Mouse (Mus musculus) lung, postnatal 0 days (tissue): ENCODE data around the gene Myo5c. TPM values are rescaled to one million over a fixed set of nuclear protein-coding genes. Genes with fewer than 3 reads are reported as not detected.

Experiments
- ATAC-seq: fragments of 200-750 bp; cut with Nextera tagmentation; 2 replicates; pipeline ENCODE4 v1.8.0; 2017; ENCODE audit warnings: moderate library complexity
- DNase-seq: peaks from one replicate; pipeline ENCODE4 v3.0.0-alpha.2; 2016; ENCODE audit warnings: low spot score
- H3K27ac ChIP-seq: fragments of 300-500 bp; sonication (generic); 2 replicates; pipeline ENCODE4 v1.5.1; 2014; ENCODE audit warnings: antibody characterized with exemption, mild to moderate bottlenecking, low read length, mixed read lengths
- H3K27me3 ChIP-seq: fragments of 300-500 bp; sonication (generic); replicated peaks from 2 replicates; pipeline ENCODE4 v1.6.1; 2014; ENCODE audit warnings: low read length, mixed read lengths; ENCODE audit not compliant: insufficient read depth
- H3K36me3 ChIP-seq: fragments of 300-500 bp; sonication (generic); 2 replicates; pipeline ENCODE4 v1.6.1; 2014; ENCODE audit warnings: low read length, mixed read lengths; ENCODE audit not compliant: insufficient read depth
- H3K4me1 ChIP-seq: fragments of 300-500 bp; sonication (generic); 2 replicates; pipeline ENCODE4 v1.6.1; 2014; ENCODE audit warnings: antibody characterized with exemption, low read depth, low read length, mixed read lengths; ENCODE audit not compliant: insufficient read depth
- H3K4me2 ChIP-seq: fragments of 300-500 bp; sonication (generic); replicated peaks from 2 replicates; pipeline ENCODE4 v1.6.1; 2014; ENCODE audit warnings: low read depth, mild to moderate bottlenecking, low read length, moderate library complexity, mixed read lengths
- H3K4me3 ChIP-seq: fragments of 300-500 bp; sonication (generic); 2 replicates; pipeline ENCODE4 v1.5.1; 2014; ENCODE audit warnings: low read depth, low read length
- H3K9ac ChIP-seq: fragments of 300-500 bp; sonication (generic); replicated peaks from 2 replicates; pipeline ENCODE4 v1.6.1; 2014; ENCODE audit warnings: low read depth, mild to moderate bottlenecking
- H3K9me3 ChIP-seq: fragments of 300-500 bp; sonication (generic); 2 replicates; pipeline ENCODE4 v1.6.1; 2016; ENCODE audit warnings: low read length, mixed read lengths
- CTCF ChIP-seq: IDR thresholded peaks from 2 replicates; pipeline ENCODE4 v1.5.1; 2016; ENCODE audit warnings: antibody characterized with exemption, mild to moderate bottlenecking
- EP300 ChIP-seq: IDR thresholded peaks from 2 replicates; pipeline ENCODE4 v1.6.1; 2016; ENCODE audit warnings: antibody characterized with exemption, mild to moderate bottlenecking, control low read depth
- WGBS: fragments of 180-500 bp; shearing (Covaris S2); extraction: QIAGEN DNeasy Blood & Tissue Kit; methylation state at CpG from one replicate; pipeline ENCODE4 v1.1.7; 2014; 5-methylcytosine and 5-hydroxymethylcytosine counted together
- polyA plus RNA-seq: library from polyadenylated mRNA; unstranded; fragments of >200 nt; fragmentation: Nextera tagmentation; extraction: Ambion mirVana; gene quantifications from 2 replicates; pipeline ENCODE4 v1.2.1, GENCODE M21; 2015

The Myo5c gene
- polyA plus RNA-seq, 1 experiment from 2014 or later = 35.0 TPM

DNA sequence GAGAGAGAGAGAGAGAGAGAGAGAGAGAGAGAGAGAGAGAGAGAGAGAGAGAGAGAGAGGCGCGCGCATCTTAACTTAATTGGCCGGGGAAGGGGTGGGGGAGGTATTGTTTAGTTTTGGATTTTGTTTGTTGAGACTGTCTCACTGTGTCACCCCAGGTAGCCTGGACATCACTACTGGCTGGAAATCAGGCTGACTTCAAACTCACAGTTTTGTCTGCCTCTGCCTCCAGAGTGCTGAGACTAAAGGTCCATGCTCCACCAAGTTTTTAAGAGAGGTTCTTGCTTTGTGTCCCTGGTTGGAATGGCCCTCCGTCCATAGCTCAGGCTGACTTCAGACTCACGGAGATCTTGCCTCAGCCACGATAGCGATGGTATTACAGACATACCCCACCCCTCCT, 1.0 kb downstream of the Myo5c start:
- peak overlapping the region; percentile 36; the same call in 1 of the 2 replicates for H3K9ac ChIP-seq
- DNase-seq (no peak), ATAC-seq (no peak)
- H3K27ac ChIP-seq = peak overlapping the region; percentile 92
- no peaks in the 10 kb centered on the region for H3K36me3 ChIP-seq
- H3K4me3 ChIP-seq = peak overlapping the region; percentile 51
- 0 out of 2 replicates have a peak, but pooled peaks cover 4% of the 10 kb centered on the region for H3K27me3 ChIP-seq
- no peaks in the 10 kb centered on the region for H3K4me1 ChIP-seq
- no peaks in the 10 kb centered on the region for H3K9me3 ChIP-seq
- peak overlapping the region; percentile 52 for H3K4me2 ChIP-seq
- 26% methylated on average over 8 of the region's 8 CpGs for WGBS
- TF ChIP-seq EP300 (no peak), CTCF (no peak)

DNA sequence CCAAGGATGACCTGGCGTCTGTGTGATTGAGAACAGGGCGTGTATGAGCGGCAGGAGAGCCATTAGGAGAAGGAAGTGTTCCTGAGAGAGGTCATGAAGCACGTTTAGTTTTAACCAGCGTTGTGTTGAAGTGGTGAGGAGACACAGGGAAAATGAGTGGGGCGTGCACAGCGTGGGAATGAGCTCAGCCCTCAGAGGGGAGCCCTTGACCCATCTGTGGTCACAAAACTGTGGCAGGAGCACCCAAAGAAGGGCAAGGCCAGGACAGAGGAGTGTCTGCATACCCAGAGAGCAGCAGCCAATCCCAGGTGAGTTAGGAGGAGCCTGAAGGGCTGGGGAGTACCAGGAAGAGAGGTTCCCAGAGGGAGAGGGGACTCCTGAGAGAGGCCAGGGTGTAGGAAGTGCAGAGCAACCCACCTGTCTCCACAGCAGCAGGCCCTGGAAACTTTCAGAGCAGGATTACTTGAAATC, 2.5 kb downstream of the Myo5c start:
- Histone ChIP-seq H3K9me3 (no peaks in the 10 kb centered on the region), H3K27ac (peak overlapping the region; percentile 92), H3K27me3 (0 out of 2 replicates have a peak, but pooled peaks cover 4% of the 10 kb centered on the region), H3K4me3 (peak overlapping the region; percentile 51; the same call in 1 of the 2 replicates), H3K36me3 (no peaks in the 10 kb centered on the region), H3K4me1 (no peaks in the 10 kb centered on the region), H3K9ac (peak overlapping the region; percentile 36; the same call in 1 of the 2 replicates), H3K4me2 (peak overlapping the region; percentile 52)
- TF ChIP-seq CTCF = no peak
- peak; percentile 74; the same call in 1 of the 2 replicates for TF ChIP-seq EP300
- DNase-seq (peak; percentile 83), ATAC-seq (peak; percentile 70)
- 20% methylated on average over 7 of the region's 7 CpGs for WGBS

DNA sequence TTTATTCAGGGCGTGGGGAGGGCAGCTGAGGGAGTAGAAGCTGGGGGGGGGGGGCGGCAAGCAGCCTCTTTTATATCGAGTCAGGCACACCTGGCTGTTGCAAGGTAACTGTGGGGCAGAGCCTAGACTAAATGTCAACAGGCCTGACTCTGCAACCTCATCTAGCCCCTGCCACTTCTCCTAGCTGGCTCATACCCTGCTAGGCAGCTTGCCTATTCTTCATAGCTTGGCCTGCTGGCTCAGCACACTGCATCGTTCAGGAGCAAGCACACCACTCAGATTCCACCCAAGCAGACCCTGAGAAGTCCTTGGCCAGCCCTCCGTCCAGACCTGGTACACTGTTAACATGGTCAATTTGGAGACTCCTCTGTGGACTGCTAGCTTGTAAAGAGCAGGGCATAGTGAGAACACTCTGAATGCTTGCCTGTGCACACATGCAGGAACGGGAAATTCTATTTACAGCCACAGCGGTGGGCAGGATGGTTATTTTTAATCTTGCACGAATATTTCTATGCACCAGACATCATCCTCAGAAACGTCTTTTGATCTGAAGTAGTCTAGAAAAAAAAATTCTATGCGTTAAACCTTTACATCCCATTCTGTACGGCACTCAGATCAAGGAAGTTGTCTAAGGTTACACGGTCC, 3.3 kb downstream of the Myo5c start:
- 50% methylated on average over 11 of the region's 12 CpGs for WGBS
- no peak for ATAC-seq
- no peak overlapping the region for H3K9ac ChIP-seq
- H3K27ac ChIP-seq = peak overlapping the region; percentile 92
- TF ChIP-seq CTCF = no peak
- TF ChIP-seq EP300 = no peak
- H3K4me3 ChIP-seq = no peak overlapping the region
- no peaks in the 10 kb centered on the region for H3K4me1 ChIP-seq
- peak overlapping the region; percentile 52 for H3K4me2 ChIP-seq
- 0 out of 2 replicates have a peak, but pooled peaks cover 4% of the 10 kb centered on the region for H3K27me3 ChIP-seq
- no peaks in the 10 kb centered on the region for H3K9me3 ChIP-seq
- peak; percentile 50 for DNase-seq
- H3K36me3 ChIP-seq = no peaks in the 10 kb centered on the region

DNA sequence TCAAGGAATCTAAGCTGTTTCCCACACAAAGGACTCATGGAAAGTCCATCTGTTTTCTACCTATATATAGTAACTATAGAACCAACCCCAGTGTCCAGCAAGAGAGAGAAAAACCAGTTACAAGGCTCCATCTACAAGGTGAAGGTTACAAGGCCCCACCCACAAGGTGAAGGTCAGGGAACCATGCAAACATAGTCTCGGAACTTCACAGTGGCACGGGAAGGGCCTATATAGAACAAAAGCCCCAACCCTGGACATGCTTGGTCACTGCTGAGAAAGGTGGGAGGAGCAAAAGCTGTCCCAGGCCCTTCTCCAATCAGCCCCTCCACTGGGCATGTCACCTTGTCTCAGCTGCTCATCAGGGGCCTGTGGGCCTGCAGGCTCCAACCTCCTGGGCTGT, 3.9 kb downstream of the Myo5c start:
- TF ChIP-seq CTCF = no peak
- no peak for TF ChIP-seq EP300
- H3K27ac ChIP-seq = peak overlapping the region; percentile 92
- no peak overlapping the region for H3K4me3 ChIP-seq
- DNase-seq = no peak
- 0 out of 2 replicates have a peak, but pooled peaks cover 4% of the 10 kb centered on the region for H3K27me3 ChIP-seq
- no peaks in the 10 kb centered on the region for H3K36me3 ChIP-seq
- H3K4me2 ChIP-seq = peak overlapping the region; percentile 8; the same call in 1 of the 2 replicates
- no peak for ATAC-seq
- no peaks in the 10 kb centered on the region for H3K4me1 ChIP-seq
- no peak overlapping the region for H3K9ac ChIP-seq
- 53% methylated on average over 2 of the region's 2 CpGs for WGBS
- no peaks in the 10 kb centered on the region for H3K9me3 ChIP-seq

DNA sequence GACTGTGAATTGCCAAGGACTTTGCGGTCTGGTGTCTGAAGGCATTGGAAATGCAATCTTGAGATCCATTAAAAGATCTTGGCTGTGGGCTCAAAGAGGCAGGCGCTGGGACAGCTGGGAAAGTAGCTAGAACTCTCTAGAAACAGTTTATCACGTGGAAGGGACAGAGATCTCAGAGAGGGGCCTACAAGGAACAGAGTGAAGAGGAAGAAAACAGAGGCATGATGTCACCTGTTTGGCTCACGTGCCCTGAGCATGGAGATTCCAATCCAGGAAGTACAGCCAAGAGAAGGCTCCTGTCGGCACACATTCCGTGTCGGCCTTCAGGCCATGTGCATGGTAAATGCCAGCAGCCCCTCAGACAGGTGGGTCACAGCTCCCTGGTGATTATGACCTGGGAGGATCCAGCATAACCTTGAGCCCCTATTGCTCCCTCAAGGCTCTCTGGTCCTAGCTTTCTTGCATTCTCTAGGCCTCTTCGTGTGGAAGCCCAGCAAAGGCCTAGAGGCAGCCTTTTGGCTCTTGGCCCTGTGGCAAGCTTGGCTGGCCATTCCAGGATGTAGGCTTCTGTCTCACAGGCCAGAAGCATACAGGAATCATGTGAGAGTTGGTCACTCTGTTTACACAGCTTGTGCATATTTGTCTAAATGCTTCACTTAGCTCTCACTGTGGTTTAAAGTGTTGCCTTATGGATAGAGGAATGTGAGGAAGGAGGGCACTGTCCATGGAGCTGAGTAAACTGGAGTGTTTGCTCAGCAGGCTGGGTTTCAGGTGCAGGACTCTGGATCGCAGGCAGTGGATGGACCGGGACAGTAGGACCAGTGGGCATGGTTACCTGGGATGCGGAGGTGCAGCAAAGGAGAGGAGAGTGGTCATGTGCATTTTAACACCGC, 4.8 kb downstream of the Myo5c start:
- Histone ChIP-seq H3K9me3 (no peaks in the 10 kb centered on the region), H3K4me1 (no peaks in the 10 kb centered on the region), H3K4me3 (no peak overlapping the region), H3K4me2 (no peak overlapping the region; the same call in 1 of the 2 replicates), H3K36me3 (no peaks in the 10 kb centered on the region), H3K27me3 (0 out of 2 replicates have a peak, but pooled peaks cover 4% of the 10 kb centered on the region), H3K27ac (peak overlapping the region; percentile 92), H3K9ac (no peak overlapping the region)
- peak; percentile 95 for DNase-seq
- TF ChIP-seq EP300 = peak; percentile 97
- no peak for TF ChIP-seq CTCF
- 54% methylated on average over 12 of the region's 12 CpGs for WGBS
- peak; percentile 85 for ATAC-seq

DNA sequence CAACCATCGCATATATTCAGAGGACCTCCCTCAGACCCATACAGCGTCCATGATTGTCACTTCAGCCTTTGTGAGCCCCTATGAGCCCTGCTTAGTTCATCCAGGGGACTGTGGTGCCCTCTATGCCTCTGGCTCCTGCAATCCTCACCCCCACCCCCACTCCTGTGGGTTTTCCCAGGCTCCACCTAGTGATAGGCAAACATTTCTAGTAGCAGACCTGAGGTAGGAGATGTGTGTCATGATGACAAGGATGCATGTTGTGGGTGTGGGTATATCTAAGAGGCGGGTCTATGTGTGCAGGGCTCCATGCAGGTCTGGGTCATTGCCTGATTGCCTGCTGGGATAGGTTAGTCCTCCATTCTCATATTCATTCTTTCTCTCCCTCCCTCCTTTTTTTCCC, 6.4 kb downstream of the Myo5c start:
- Histone ChIP-seq H3K4me1 (no peaks in the 10 kb centered on the region; the same call in none of the 2 replicates), H3K9ac (no peak overlapping the region), H3K4me3 (no peak overlapping the region), H3K27me3 (no peaks in the 10 kb centered on the region), H3K27ac (no peak overlapping the region), H3K36me3 (no peaks in the 10 kb centered on the region), H3K9me3 (no peaks in the 10 kb centered on the region), H3K4me2 (no peak overlapping the region)
- ATAC-seq = no peak
- WGBS = 65% methylated on average over 3 of the region's 3 CpGs
- DNase-seq = no peak
- no peak for TF ChIP-seq CTCF
- no peak for TF ChIP-seq EP300
